Mouse (Mus musculus) midbrain, embryonic 11.5 days (tissue): ENCODE measurements around the gene Cytip. TPM values are rescaled to one million over a fixed set of nuclear protein-coding genes. Genes with fewer than 3 reads are reported as not detected.
"Not testable (repeated sequence)": the region's sequence is repeated elsewhere in the genome, so short reads cannot be mapped to it uniquely, and the experiment has no call there.

Source experiments
- ATAC-seq: fragments of 200-750 bp; cut with Nextera tagmentation; 2 replicates; pipeline ENCODE4 v1.8.0; 2017; ENCODE audit warnings: moderate TSS enrichment, moderate library complexity; ENCODE audit not compliant: low FRiP score
- DNase-seq: peaks from one replicate; pipeline ENCODE4 v3.0.0; 2015; ENCODE audit warnings: low spot score; ENCODE audit errors: missing footprints
- H3K27ac ChIP-seq: fragments of 300-500 bp; sonication (generic); 2 replicates; pipeline ENCODE4 v1.5.1; 2014; ENCODE audit warnings: low read depth, low read length
- H3K27me3 ChIP-seq: fragments of 300-500 bp; sonication (generic); 2 replicates; pipeline ENCODE4 v1.6.1; 2014; ENCODE audit warnings: mild to moderate bottlenecking, low read length, moderate library complexity, mixed read lengths; ENCODE audit not compliant: control insufficient read depth, insufficient read depth
- H3K36me3 ChIP-seq: fragments of 300-500 bp; sonication (generic); 2 replicates; pipeline ENCODE4 v1.6.1; 2014; ENCODE audit warnings: mild to moderate bottlenecking, low read length, moderate library complexity, mixed read lengths; ENCODE audit not compliant: control insufficient read depth, insufficient read depth
- H3K4me1 ChIP-seq: fragments of 300-500 bp; sonication (generic); 2 replicates; pipeline ENCODE4 v1.6.1; 2014; ENCODE audit warnings: low read length; ENCODE audit not compliant: control insufficient read depth, insufficient read depth
- H3K4me2 ChIP-seq: fragments of 300-500 bp; sonication (generic); 2 replicates; pipeline ENCODE4 v1.6.1; 2014; ENCODE audit warnings: mild to moderate bottlenecking, moderate library complexity
- H3K4me3 ChIP-seq: fragments of 300-500 bp; sonication (generic); 2 replicates; pipeline ENCODE4 v1.5.1; 2014; ENCODE audit warnings: low read depth, low read length
- H3K9ac ChIP-seq: fragments of 300-500 bp; sonication (generic); 2 replicates; pipeline ENCODE4 v1.6.1; 2014; ENCODE audit warnings: low read length
- H3K9me3 ChIP-seq: fragments of 300-500 bp; sonication (generic); 2 replicates; pipeline ENCODE4 v1.6.1; 2016; ENCODE audit warnings: low read length; ENCODE audit not compliant: control insufficient read depth
- WGBS: fragments of 180-500 bp; shearing (Covaris S2); extraction: QIAGEN DNeasy Blood & Tissue Kit; methylation state at CpG from one replicate; pipeline ENCODE4 v1.1.7; 2014; 5-methylcytosine and 5-hydroxymethylcytosine counted together
- polyA plus RNA-seq: library from polyadenylated mRNA; unstranded; fragments of >200 nt; fragmentation: Nextera tagmentation; extraction: Ambion mirVana; gene quantifications from 2 replicates; pipeline ENCODE4 v1.2.1, GENCODE M21; 2014

The Cytip gene
- polyA plus RNA-seq, 1 experiment from 2014 or later, result 0.34 TPM

DNA sequence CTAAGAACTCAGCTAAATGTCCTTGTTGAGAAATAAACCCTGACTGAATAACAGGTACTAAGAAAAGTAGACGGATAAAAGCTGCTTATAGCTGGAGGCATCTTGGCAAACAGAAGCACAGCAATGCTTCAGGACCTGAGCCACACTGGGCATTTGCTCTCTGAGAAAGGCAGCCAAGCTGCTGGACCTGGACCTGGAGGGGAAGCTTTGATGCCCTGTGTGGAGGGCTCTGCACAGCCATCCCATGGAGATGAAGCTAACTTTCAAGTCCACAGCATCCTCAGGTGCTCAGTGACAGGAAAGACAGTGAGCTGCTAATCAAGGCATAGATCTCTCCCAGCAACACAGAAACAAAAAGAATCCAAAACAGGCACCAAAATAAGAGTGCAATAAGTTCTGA lies 54.8 kb downstream of the Cytip start:
- ATAC-seq (no peak), DNase-seq (no peak)
- no peaks in the 10 kb centered on the region for H3K36me3 ChIP-seq
- no peaks in the 10 kb centered on the region for H3K4me1 ChIP-seq
- 89% methylated on average over 1 of the region's 1 CpGs for WGBS
- no peaks in the 10 kb centered on the region for H3K9me3 ChIP-seq
- no peaks in the 10 kb centered on the region for H3K27me3 ChIP-seq
- H3K9ac ChIP-seq, result no peak overlapping the region
- H3K4me2 ChIP-seq, result no peak overlapping the region
- no peak overlapping the region for H3K4me3 ChIP-seq
- no peak overlapping the region for H3K27ac ChIP-seq

GRCm38 (mm10) chr2:58138611-58139010 lies 56.7 kb downstream of the Cytip start:
- no peak overlapping the region for H3K27ac ChIP-seq
- ATAC-seq (no peak), DNase-seq (no peak)
- no peak overlapping the region for H3K4me2 ChIP-seq
- H3K4me1 ChIP-seq, result no peaks in the 10 kb centered on the region
- H3K9me3 ChIP-seq, result no peaks in the 10 kb centered on the region
- H3K9ac ChIP-seq, result no peak overlapping the region
- H3K36me3 ChIP-seq, result no peaks in the 10 kb centered on the region
- 90% methylated on average over 5 of the region's 5 CpGs for WGBS
- no peak overlapping the region for H3K4me3 ChIP-seq
- no peaks in the 10 kb centered on the region for H3K27me3 ChIP-seq

GRCm38 (mm10) chr2:58137676-58138075 lies 57.7 kb downstream of the Cytip start:
- no peak overlapping the region for H3K9ac ChIP-seq
- no peak overlapping the region for H3K4me3 ChIP-seq
- no peaks in the 10 kb centered on the region for H3K9me3 ChIP-seq
- no peaks in the 10 kb centered on the region for H3K4me1 ChIP-seq
- 91% methylated on average over 7 of the region's 7 CpGs for WGBS
- H3K27me3 ChIP-seq, result no peaks in the 10 kb centered on the region
- DNase-seq (no peak), ATAC-seq (no peak)
- no peaks in the 10 kb centered on the region for H3K36me3 ChIP-seq
- H3K4me2 ChIP-seq, result no peak overlapping the region
- H3K27ac ChIP-seq, result no peak overlapping the region

- 96% methylated on average over 4 of the region's 4 CpGs for WGBS
- Histone ChIP-seq H3K4me1 (no peaks in the 10 kb centered on the region), H3K27ac (no peak overlapping the region), H3K9me3 (no peaks in the 10 kb centered on the region), H3K27me3 (no peaks in the 10 kb centered on the region), H3K4me3 (no peak overlapping the region), H3K36me3 (no peaks in the 10 kb centered on the region), H3K4me2 (no peak overlapping the region), H3K9ac (no peak overlapping the region)
- ATAC-seq (no peak), DNase-seq (no peak)
Observed at GRCm38 (mm10) chr2:58136526-58136925, 58.8 kb downstream of the Cytip start.

GRCm38 (mm10) chr2:58135061-58135463 lies 60.3 kb downstream of the Cytip start:
- Histone ChIP-seq H3K9ac (no peak overlapping the region), H3K4me1 (no peaks in the 10 kb centered on the region), H3K27me3 (no peaks in the 10 kb centered on the region), H3K9me3 (no peaks in the 10 kb centered on the region), H3K27ac (no peak overlapping the region), H3K36me3 (no peaks in the 10 kb centered on the region), H3K4me2 (no peak overlapping the region), H3K4me3 (no peak overlapping the region)
- no peak for DNase-seq
- no peak for ATAC-seq
- 83% methylated on average over 2 of the region's 2 CpGs for WGBS

DNA sequence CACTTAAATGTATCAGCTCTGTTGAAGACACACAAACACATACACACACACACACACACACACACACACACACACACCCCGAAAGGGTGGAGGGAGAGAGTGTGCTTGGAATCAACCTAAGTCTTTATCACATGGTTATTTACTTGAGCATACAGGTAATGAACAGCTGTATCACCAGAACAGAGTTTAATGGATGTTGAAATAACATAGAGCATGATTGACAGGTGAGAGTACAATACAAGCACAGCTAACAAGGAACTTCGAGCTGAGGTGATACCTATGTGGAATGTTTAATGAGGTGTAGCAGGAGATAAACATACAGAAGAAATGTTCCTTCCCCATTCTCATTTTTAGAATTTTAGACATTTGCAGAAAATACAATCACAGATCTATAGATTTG lies 62.7 kb downstream of the Cytip start:
- Histone ChIP-seq H3K4me3 (no peak overlapping the region), H3K4me1 (no peaks in the 10 kb centered on the region), H3K9me3 (no peaks in the 10 kb centered on the region), H3K36me3 (no peaks in the 10 kb centered on the region), H3K27me3 (no peaks in the 10 kb centered on the region), H3K27ac (no peak overlapping the region), H3K9ac (no peak overlapping the region), H3K4me2 (no peak overlapping the region)
- WGBS, result 87% methylated on average over 2 of the region's 2 CpGs
- ATAC-seq (no peak), DNase-seq (no peak)

- DNase-seq, result no peak
Observed at GRCm38 (mm10) chr2:58129903-58130302, 65.4 kb downstream of the Cytip start.

DNA sequence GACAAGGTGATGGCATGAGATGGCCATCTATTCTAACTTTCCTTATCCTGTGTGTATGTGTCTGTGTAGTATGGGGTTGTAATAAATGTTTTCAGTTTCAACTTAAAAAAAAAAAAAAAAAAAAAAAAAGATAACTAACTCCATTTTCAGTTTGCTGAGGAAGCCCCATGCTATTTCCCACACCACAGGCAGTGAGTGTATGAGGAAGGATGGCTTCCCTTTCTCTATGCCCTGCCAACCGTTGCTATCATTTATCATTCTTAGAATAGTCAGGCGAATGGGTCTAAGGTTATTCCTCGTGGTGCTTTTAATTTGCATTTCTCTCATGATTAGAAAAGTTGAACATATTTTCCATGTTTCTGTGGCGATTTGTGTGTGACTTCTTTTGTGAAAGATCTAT lies 84.2 kb downstream of the Cytip start:
- Histone ChIP-seq H3K36me3 (no peaks in the 10 kb centered on the region), H3K9me3 (no peaks in the 10 kb centered on the region), H3K4me3 (no peak overlapping the region), H3K27ac (no peak overlapping the region), H3K4me1 (no peaks in the 10 kb centered on the region), H3K4me2 (no peak overlapping the region), H3K27me3 (no peaks in the 10 kb centered on the region), H3K9ac (no peak overlapping the region)
- WGBS, result 80% methylated on average over 4 of the region's 4 CpGs
- ATAC-seq (no peak), DNase-seq (no peak)

More at GRCm38 (mm10) chr2:58129903-58130302, 65.4 kb downstream of the Cytip start:
- H3K27ac ChIP-seq, result no peak overlapping the region
- H3K9ac ChIP-seq, result no peak overlapping the region
- 90% methylated on average over 5 of the region's 5 CpGs for WGBS
- H3K4me3 ChIP-seq, result no peak overlapping the region
- H3K9me3 ChIP-seq, result no peaks in the 10 kb centered on the region
- H3K4me2 ChIP-seq, result no peak overlapping the region
- H3K36me3 ChIP-seq, result no peaks in the 10 kb centered on the region
- no peak for ATAC-seq
- no peaks in the 10 kb centered on the region for H3K4me1 ChIP-seq
- H3K27me3 ChIP-seq, result no peaks in the 10 kb centered on the region

GRCm38 (mm10) chr2:58107887-58108286 lies 87.4 kb downstream of the Cytip start:
- H3K27ac ChIP-seq, H3K4me1 ChIP-seq, H3K4me3 ChIP-seq, DNase-seq, ATAC-seq, H3K27me3 ChIP-seq, H3K4me2 ChIP-seq, H3K36me3 ChIP-seq, H3K9ac ChIP-seq, H3K9me3 ChIP-seq: not testable (repeated sequence)
- WGBS, result 90% methylated on average over 13 of the region's 16 CpGs

DNA sequence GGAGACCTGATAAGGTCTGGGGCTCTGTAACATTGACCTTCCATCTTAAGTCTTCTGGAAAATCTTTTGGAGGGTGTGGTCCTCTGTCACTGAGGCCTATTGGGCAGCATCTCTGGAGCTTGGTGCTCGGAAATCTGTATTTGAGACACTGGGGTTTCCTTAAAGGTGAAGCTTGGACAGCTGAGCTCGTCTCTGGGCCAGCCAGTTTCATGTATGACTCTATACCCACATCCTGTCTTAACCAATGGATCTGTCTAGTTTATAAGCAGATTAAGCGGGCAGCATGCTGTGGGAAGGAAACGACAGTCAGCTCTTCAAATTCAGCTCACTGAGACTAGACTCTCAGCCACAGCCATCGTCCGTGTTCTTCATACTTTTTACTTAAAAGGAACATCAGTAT lies 88.3 kb downstream of the Cytip start:
- Histone ChIP-seq H3K9me3 (no peaks in the 10 kb centered on the region), H3K36me3 (no peaks in the 10 kb centered on the region), H3K27ac (no peak overlapping the region), H3K4me2 (no peak overlapping the region), H3K4me3 (no peak overlapping the region), H3K27me3 (no peaks in the 10 kb centered on the region), H3K4me1 (no peaks in the 10 kb centered on the region), H3K9ac (no peak overlapping the region)
- 92% methylated on average over 6 of the region's 6 CpGs for WGBS
- no peak for ATAC-seq
- DNase-seq, result no peak
